ENCODE assay signal across 7 mouse cellular contexts in genomic region chrX:73655529-73655928, GRCm38 (mm10). TPM values are rescaled to one million over a fixed set of nuclear protein-coding genes. Genes with fewer than 3 reads are reported as not detected.
A peak's percentile ranks its signal among the peaks of the same experiment; 100 is the strongest.
DNase-seq lines count a peak whose midpoint lies in the region; ATAC-seq and TF ChIP-seq lines count a peak whose summit lies in the region.

No protein-coding gene starts in this region.

- no peak for ATAC-seq in forebrain, embryonic 16.5 days

- peaks cover 10% of the 10 kb centered on the region for H3K4me1 ChIP-seq in forebrain, embryonic 16.5 days (replicated peaks; ENCODE audit: control insufficient read depth, insufficient read depth, low read length)

- no peaks in the 10 kb centered on the region for H3K36me3 ChIP-seq in forebrain, embryonic 16.5 days (ENCODE audit: control insufficient read depth, insufficient read depth)

- no peak overlapping the region for H3K4me3 ChIP-seq in layer of hippocampus, adult 2 months
- H3K4me3 ChIP-seq in forebrain, embryonic 16.5 days (replicated peaks; ENCODE audit: low read length): no peak overlapping the region

- DNase-seq in layer of hippocampus, adult 2 months (ENCODE audit: low spot score in 2 of 2): no peak
- DNase-seq in layer of hippocampus, postnatal 10 days (ENCODE audit: low spot score in 2 of 2): no peak
- DNase-seq in NIH3T3 (ENCODE audit: low read depth): peak; percentile 70
- peak; percentile 24 for DNase-seq in forelimb bud, embryonic 11.5 days (ENCODE audit: low read depth, low spot score)
- peak; percentile 42 for DNase-seq in retina, embryonic 14.5 days (ENCODE audit: low spot score)
- no peak for DNase-seq in spleen, postnatal 14 days (ENCODE audit: low spot score in 2 of 2)

- no peak overlapping the region for H3K27ac ChIP-seq in layer of hippocampus, adult 2 months
- no peak overlapping the region for H3K27ac ChIP-seq in forebrain, embryonic 16.5 days (ENCODE audit: low read length)

- 70% methylated on average over 3 of the region's 3 CpGs for WGBS in forebrain, embryonic 16.5 days

- H3K9me3 ChIP-seq in forebrain, embryonic 16.5 days (ENCODE audit: control insufficient read depth, low read length): no peaks in the 10 kb centered on the region

- peak; percentile 65 for TF ChIP-seq CTCF in layer of hippocampus, adult 2 months (conservative IDR thresholded peaks at IDR 0.05)

- no peak overlapping the region for H3K9ac ChIP-seq in forebrain, embryonic 16.5 days (replicated peaks; ENCODE audit: low read depth, low read length)

- no peaks in the 10 kb centered on the region; the same call in 1 of the 2 replicates for H3K27me3 ChIP-seq in forebrain, embryonic 16.5 days (replicated peaks; ENCODE audit: control insufficient read depth, insufficient read depth, low read length)

- no peak overlapping the region for H3K4me2 ChIP-seq in forebrain, embryonic 16.5 days (ENCODE audit: low read length)

RNA-seq across cellular contexts. Expression of gene Pnck, which starts 4.4 kb away (rescaled TPM):
- 100 to 1,000 TPM; 113 to 125 TPM for total RNA-seq in layer of hippocampus, adult 2 months (2021)
- 100 to 1,000 TPM; 126 to 138 TPM for total RNA-seq in layer of hippocampus, postnatal 10 days (2021)
- 105 and 143 TPM in 2 replicates for polyA plus RNA-seq in forebrain, embryonic 16.5 days (2015; fragmentation: Nextera tagmentation; extraction: Ambion mirVana)

RNA-seq across cellular contexts. Expression of gene Dusp9, which starts 16.3 kb away (rescaled TPM):
- under 1 TPM; 0.20 to 0.25 TPM for total RNA-seq in layer of hippocampus, adult 2 months (2021)
- total RNA-seq in layer of hippocampus, postnatal 10 days (2021): under 1 TPM; 0.80 to 0.83 TPM
- polyA plus RNA-seq in forebrain, embryonic 16.5 days (2015; fragmentation: Nextera tagmentation; extraction: Ambion mirVana): 0.26 and 0.37 TPM in 2 replicates

RNA-seq across cellular contexts. Expression of gene Slc6a8, which starts 17.4 kb away (rescaled TPM):
- total RNA-seq in layer of hippocampus, adult 2 months (2021): 10 to 100 TPM; 95.0 to 95.5 TPM
- total RNA-seq in layer of hippocampus, postnatal 10 days (2021): 10 to 100 TPM; 77.3 to 81.8 TPM
- 6.4 and 7.5 TPM in 2 replicates for polyA plus RNA-seq in forebrain, embryonic 16.5 days (2015; fragmentation: Nextera tagmentation; extraction: Ambion mirVana)

Comparison
In these comparisons a context has a peak if more than half of its experiments do, and no peak if none do; other contexts are left out.
1. DNase-seq: peak in NIH3T3 (single experiment), forelimb bud, embryonic 11.5 days (single experiment) and retina, embryonic 14.5 days (single experiment); none in layer of hippocampus, adult 2 months (0 of 2), layer of hippocampus, postnatal 10 days (0 of 2) and spleen, postnatal 14 days (0 of 2).